Mouse (Mus musculus): Measurements from ENCODE around the gene Tsc22d1. TPM values are rescaled to one million over a fixed set of nuclear protein-coding genes. Genes with fewer than 3 reads are reported as not detected.

Tsc22d1 gene
- polyA plus RNA-seq (2015; fragmentation: Nextera tagmentation; extraction: Ambion mirVana): 116 and 128 TPM in 2 replicates

- peak; percentile 47; the same call in 1 of the 2 replicates for ATAC-seq (ENCODE audit: low read depth)
- Histone ChIP-seq H3K4me2 (peak within 1 kb of the TSS; percentile 86), H3K27me3 (peaks cover 49% of the 10 kb centered on the region), H3K36me3 (peaks cover 14% of the 10 kb centered on the region; the same call in 1 of the 2 replicates), H3K4me3 (replicated peaks) (peak within 1 kb of the TSS; percentile 67), H3K4me1 (replicated peaks) (peaks cover 28% of the 10 kb centered on the region), H3K27ac (peak within 1 kb of the TSS; percentile 61), H3K9ac (peak within 1 kb of the TSS; percentile 75), H3K9me3 (replicated peaks) (no peaks in the 10 kb centered on the region)
- whole genome bisulfite sequencing (ENCODE audit: insufficient replicate concordance): under 1% methylated on average over 66 of the region's 128 CpGs
- no peak for DNase-seq
Measured at GRCm38 (mm10) chr14:76414862-76415780, at the start of gene Tsc22d1. Tsc22d1 (plus strand) TSS chr14:76414961.

GRCm38 (mm10) chr14:76373638-76374037 is 41.1 kb upstream of the Tsc22d1 start:
- Histone ChIP-seq H3K36me3 (no peaks in the 10 kb centered on the region), H3K4me2 (no peak overlapping the region)
- ATAC-seq (ENCODE audit: low read depth): no peak

GRCm38 (mm10) chr14:76374601-76375000 is 40.2 kb upstream of the Tsc22d1 start:
- Histone ChIP-seq H3K4me3 (replicated peaks) (no peak overlapping the region), H3K9ac (no peak overlapping the region), H3K4me1 (replicated peaks) (no peaks in the 10 kb centered on the region), H3K36me3 (no peaks in the 10 kb centered on the region), H3K27ac (no peak overlapping the region), H3K27me3 (no peaks in the 10 kb centered on the region), H3K4me2 (no peak overlapping the region), H3K9me3 (replicated peaks) (no peaks in the 10 kb centered on the region)
- DNase-seq (no peak), ATAC-seq (ENCODE audit: low read depth) (no peak)
- 63% methylated on average over 6 of the region's 6 CpGs for WGBS (ENCODE audit: insufficient replicate concordance)

More at GRCm38 (mm10) chr14:76373638-76374037, 41.1 kb upstream of the Tsc22d1 start:
- no peak overlapping the region for H3K9ac ChIP-seq
- DNase-seq: no peak
- no peaks in the 10 kb centered on the region for H3K9me3 ChIP-seq (replicated peaks)
- H3K27me3 ChIP-seq: no peaks in the 10 kb centered on the region
- 84% methylated on average over 6 of the region's 6 CpGs for WGBS (ENCODE audit: insufficient replicate concordance)
- no peak overlapping the region for H3K4me3 ChIP-seq (replicated peaks)
- H3K4me1 ChIP-seq (replicated peaks): no peaks in the 10 kb centered on the region
- H3K27ac ChIP-seq: no peak overlapping the region

GRCm38 (mm10) chr14:76376561-76376960 is 38.2 kb upstream of the Tsc22d1 start:
- no peak overlapping the region for H3K4me2 ChIP-seq
- no peak overlapping the region for H3K4me3 ChIP-seq (replicated peaks)
- WGBS (ENCODE audit: insufficient replicate concordance): 61% methylated on average over 5 of the region's 5 CpGs
- H3K9ac ChIP-seq: no peak overlapping the region
- H3K9me3 ChIP-seq (replicated peaks): no peaks in the 10 kb centered on the region
- no peak for DNase-seq
- no peaks in the 10 kb centered on the region for H3K4me1 ChIP-seq (replicated peaks)
- no peaks in the 10 kb centered on the region for H3K27me3 ChIP-seq
- no peaks in the 10 kb centered on the region for H3K36me3 ChIP-seq
- H3K27ac ChIP-seq: no peak overlapping the region
- ATAC-seq (ENCODE audit: low read depth): no peak

GRCm38 (mm10) chr14:76379411-76379810 is 35.4 kb upstream of the Tsc22d1 start:
- H3K4me3 ChIP-seq (replicated peaks): no peak overlapping the region
- no peak for ATAC-seq (ENCODE audit: low read depth)
- no peaks in the 10 kb centered on the region for H3K36me3 ChIP-seq
- no peaks in the 10 kb centered on the region for H3K4me1 ChIP-seq (replicated peaks)
- no peak overlapping the region for H3K27ac ChIP-seq
- H3K27me3 ChIP-seq: no peaks in the 10 kb centered on the region
- DNase-seq: no peak
- H3K9me3 ChIP-seq (replicated peaks): no peaks in the 10 kb centered on the region
- WGBS (ENCODE audit: insufficient replicate concordance): 71% methylated on average over 3 of the region's 3 CpGs
- H3K4me2 ChIP-seq: no peak overlapping the region
- no peak overlapping the region for H3K9ac ChIP-seq

- H3K4me2 ChIP-seq: no peak overlapping the region
- H3K27me3 ChIP-seq: no peaks in the 10 kb centered on the region
- H3K4me1 ChIP-seq (replicated peaks): no peaks in the 10 kb centered on the region
- 0 out of 2 replicates have a peak, but pooled peaks cover 5% of the 10 kb centered on the region for H3K9me3 ChIP-seq (replicated peaks)
- ATAC-seq (ENCODE audit: low read depth): no peak
- no peak overlapping the region for H3K27ac ChIP-seq
- H3K9ac ChIP-seq: no peak overlapping the region
- DNase-seq: no peak
- WGBS (ENCODE audit: insufficient replicate concordance): 60% methylated on average over 7 of the region's 7 CpGs
- no peaks in the 10 kb centered on the region for H3K36me3 ChIP-seq
- no peak overlapping the region for H3K4me3 ChIP-seq (replicated peaks)
Measured at GRCm38 (mm10) chr14:76388025-76388424, 26.7 kb upstream of the Tsc22d1 start.

GRCm38 (mm10) chr14:76398251-76398650 is 16.5 kb upstream of the Tsc22d1 start:
- Histone ChIP-seq H3K27me3 (no peaks in the 10 kb centered on the region), H3K27ac (no peak overlapping the region), H3K36me3 (no peaks in the 10 kb centered on the region), H3K9me3 (replicated peaks) (no peaks in the 10 kb centered on the region), H3K4me1 (replicated peaks) (no peaks in the 10 kb centered on the region), H3K4me2 (no peak overlapping the region), H3K9ac (no peak overlapping the region), H3K4me3 (replicated peaks) (no peak overlapping the region)
- DNase-seq (no peak), ATAC-seq (ENCODE audit: low read depth) (no peak)

GRCm38 (mm10) chr14:76402574-76402973 is 12.2 kb upstream of the Tsc22d1 start:
- no peaks in the 10 kb centered on the region for H3K27me3 ChIP-seq
- H3K27ac ChIP-seq: no peak overlapping the region
- no peak for DNase-seq
- no peak overlapping the region for H3K4me2 ChIP-seq
- H3K9me3 ChIP-seq (replicated peaks): no peaks in the 10 kb centered on the region
- no peaks in the 10 kb centered on the region for H3K4me1 ChIP-seq (replicated peaks)
- H3K9ac ChIP-seq: no peak overlapping the region
- no peak overlapping the region for H3K4me3 ChIP-seq (replicated peaks)
- 73% methylated on average over 4 of the region's 4 CpGs for WGBS (ENCODE audit: insufficient replicate concordance)
- ATAC-seq (ENCODE audit: low read depth): no peak
- no peaks in the 10 kb centered on the region for H3K36me3 ChIP-seq

- 52% methylated on average over 8 of the region's 8 CpGs for WGBS (ENCODE audit: insufficient replicate concordance)
- no peak for ATAC-seq (ENCODE audit: low read depth)
- no peak for DNase-seq
Measured at GRCm38 (mm10) chr14:76409111-76409510, 5.7 kb upstream of the Tsc22d1 start.

GRCm38 (mm10) chr14:76413773-76414121 is 1.0 kb upstream of the Tsc22d1 start:
- H3K4me1 ChIP-seq (replicated peaks): peaks cover 28% of the 10 kb centered on the region
- H3K4me2 ChIP-seq: peak overlapping the region; percentile 86
- no peak for DNase-seq
- peaks cover 49% of the 10 kb centered on the region for H3K27me3 ChIP-seq
- H3K9me3 ChIP-seq (replicated peaks): no peaks in the 10 kb centered on the region
- no peak overlapping the region for H3K27ac ChIP-seq
- ATAC-seq (ENCODE audit: low read depth): no peak
- WGBS (ENCODE audit: insufficient replicate concordance): 1% methylated on average over 10 of the region's 10 CpGs
- peak overlapping the region; percentile 75 for H3K9ac ChIP-seq
- peaks cover 14% of the 10 kb centered on the region; the same call in 1 of the 2 replicates for H3K36me3 ChIP-seq
- peak overlapping the region; percentile 67 for H3K4me3 ChIP-seq (replicated peaks)

More at GRCm38 (mm10) chr14:76409111-76409510, 5.7 kb upstream of the Tsc22d1 start:
- Histone ChIP-seq H3K4me3 (replicated peaks) (no peak overlapping the region), H3K4me1 (replicated peaks) (0 out of 2 replicates have a peak, but pooled peaks cover 5% of the 10 kb centered on the region), H3K27ac (no peak overlapping the region), H3K36me3 (no peaks in the 10 kb centered on the region), H3K4me2 (no peak overlapping the region), H3K9me3 (replicated peaks) (no peaks in the 10 kb centered on the region), H3K9ac (no peak overlapping the region), H3K27me3 (peaks cover 11% of the 10 kb centered on the region)

- Histone ChIP-seq H3K4me1 (replicated peaks) (peaks cover 28% of the 10 kb centered on the region), H3K36me3 (peaks cover 14% of the 10 kb centered on the region; the same call in 1 of the 2 replicates), H3K27ac (peak overlapping the region; percentile 61; the same call in 1 of the 2 replicates), H3K27me3 (peaks cover 49% of the 10 kb centered on the region), H3K4me3 (replicated peaks) (peak overlapping the region; percentile 67), H3K9me3 (replicated peaks) (no peaks in the 10 kb centered on the region), H3K9ac (peak overlapping the region; percentile 75), H3K4me2 (peak overlapping the region; percentile 86)
- ATAC-seq (ENCODE audit: low read depth) (peak; percentile 80), DNase-seq (peak; percentile 75)
- under 1% methylated on average over 53 of the region's 81 CpGs for WGBS (ENCODE audit: insufficient replicate concordance)
Measured at GRCm38 (mm10) chr14:76414122-76414861, 469 bp upstream of the Tsc22d1 start.
